Mouse (Mus musculus) induced T-regulatory cell, adult 2 months (primary cell): ENCODE results near the gene Olfr1185-ps1.
"Not testable (repeated sequence)": the region's sequence is repeated elsewhere in the genome, so short reads cannot be mapped to it uniquely, and the experiment has no call there.

Experiments used
- DNase-seq: peaks from one replicate; pipeline ENCODE4 v3.0.0-alpha.2; 2012; ENCODE audit warnings: low read depth

Olfr1185-ps1 gene

DNA sequence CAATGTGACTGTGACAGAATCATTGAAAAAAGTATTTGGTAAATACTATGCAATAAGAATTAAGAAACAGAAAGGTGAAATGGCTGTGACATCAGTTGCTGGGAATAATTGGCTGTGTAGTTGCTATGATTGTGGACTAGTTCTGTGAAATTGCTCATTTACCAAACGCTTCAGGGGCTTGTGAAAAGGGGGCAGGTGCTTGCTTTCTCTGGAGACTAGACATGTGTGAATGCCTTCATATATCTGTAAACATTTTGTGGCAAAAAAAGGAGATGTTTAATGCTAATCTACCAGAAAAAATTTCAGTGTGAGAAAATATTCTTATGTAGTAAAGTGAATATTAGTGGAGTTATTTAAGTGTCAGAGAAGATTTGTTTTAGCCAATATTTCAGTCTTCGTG is at the start of gene Olfr1185-ps1:
TSS of gene Olfr1185-ps1 (plus strand) at position 301 of the 400 bp plus-strand sequence.
- no peak for DNase-seq

- no peak for DNase-seq
Measured at GRCm38 (mm10) chr2:88449031-88449430, 44.1 kb upstream of the Olfr1185-ps1 start, which contains the start of gene Gm13757. TSS of gene Gm13757 (minus strand) at chr2:88449131.

DNA sequence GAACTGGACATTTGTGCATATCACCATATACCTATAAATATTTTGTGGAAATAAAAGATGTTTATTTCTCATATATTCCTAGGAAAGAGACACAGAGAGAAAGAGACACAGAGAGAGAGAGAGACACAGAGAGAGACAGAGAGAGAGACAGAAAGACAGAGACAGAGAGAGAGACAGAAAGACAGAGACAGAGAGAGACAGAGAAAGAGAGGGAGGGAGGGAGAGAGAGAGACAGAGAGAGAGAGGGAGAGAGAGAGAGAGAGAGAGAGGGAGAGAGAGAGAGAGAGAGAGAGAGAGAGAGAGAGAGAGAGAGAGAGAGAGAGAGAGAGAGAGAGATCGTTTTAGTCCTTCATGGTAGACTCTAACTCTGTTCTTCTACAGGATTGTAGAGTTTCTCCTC is 38.6 kb upstream of the Olfr1185-ps1 start, which contains the start of gene Olfr1183:
TSS of gene Olfr1183 (plus strand) at position 301 of the 400 bp plus-strand sequence.
- DNase-seq: not testable (repeated sequence)

DNA sequence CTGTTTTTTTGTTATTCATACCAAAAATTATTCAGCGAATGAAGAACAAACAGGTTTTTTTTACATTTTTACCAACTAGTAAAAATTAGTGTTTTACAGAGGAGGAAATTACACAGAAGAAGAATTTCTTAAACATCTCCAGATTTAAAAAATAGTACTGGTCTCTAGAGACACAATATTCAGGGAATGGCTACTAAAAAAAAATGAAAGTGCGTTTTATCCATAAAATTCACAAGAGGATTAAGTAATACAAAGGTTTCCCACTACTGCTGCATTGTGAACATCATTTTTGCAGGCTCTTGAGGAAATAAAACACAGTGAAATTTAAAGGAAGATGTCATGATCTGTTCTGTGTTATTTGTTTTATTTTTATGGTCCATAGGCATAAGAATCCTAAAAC is 9.8 kb upstream of the Olfr1185-ps1 start, which contains the start of gene Olfr1184:
TSS of gene Olfr1184 (plus strand) at position 301 of the 400 bp plus-strand sequence.
- DNase-seq: no peak

GRCm38 (mm10) chr2:88518251-88518650 is 25.1 kb downstream of the Olfr1185-ps1 start, which contains the start of gene Olfr1186:
TSS of gene Olfr1186 (plus strand) at chr2:88518551.
- DNase-seq: no peak

DNA sequence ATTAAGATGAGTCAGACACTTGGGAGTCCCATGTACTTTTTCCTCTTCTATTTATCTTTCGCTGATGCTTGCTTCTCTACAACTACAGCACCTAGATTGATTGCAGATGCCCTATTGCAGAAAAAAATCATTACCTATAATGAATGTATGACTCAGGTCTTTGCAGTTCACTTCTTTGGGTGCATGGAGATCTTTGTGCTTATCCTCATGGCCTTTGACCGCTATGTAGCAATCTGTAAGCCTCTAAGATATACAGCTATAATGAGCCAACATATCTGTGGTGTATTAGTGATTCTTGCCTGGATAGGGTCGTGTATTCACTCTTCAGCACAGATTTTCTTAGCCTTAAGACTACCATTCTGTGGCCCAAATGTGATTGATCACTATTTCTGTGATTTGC is 32.6 kb downstream of the Olfr1185-ps1 start:
- no peak for DNase-seq
